Mouse (Mus musculus): Measurements from ENCODE around the gene 6430531B16Rik.

DNA sequence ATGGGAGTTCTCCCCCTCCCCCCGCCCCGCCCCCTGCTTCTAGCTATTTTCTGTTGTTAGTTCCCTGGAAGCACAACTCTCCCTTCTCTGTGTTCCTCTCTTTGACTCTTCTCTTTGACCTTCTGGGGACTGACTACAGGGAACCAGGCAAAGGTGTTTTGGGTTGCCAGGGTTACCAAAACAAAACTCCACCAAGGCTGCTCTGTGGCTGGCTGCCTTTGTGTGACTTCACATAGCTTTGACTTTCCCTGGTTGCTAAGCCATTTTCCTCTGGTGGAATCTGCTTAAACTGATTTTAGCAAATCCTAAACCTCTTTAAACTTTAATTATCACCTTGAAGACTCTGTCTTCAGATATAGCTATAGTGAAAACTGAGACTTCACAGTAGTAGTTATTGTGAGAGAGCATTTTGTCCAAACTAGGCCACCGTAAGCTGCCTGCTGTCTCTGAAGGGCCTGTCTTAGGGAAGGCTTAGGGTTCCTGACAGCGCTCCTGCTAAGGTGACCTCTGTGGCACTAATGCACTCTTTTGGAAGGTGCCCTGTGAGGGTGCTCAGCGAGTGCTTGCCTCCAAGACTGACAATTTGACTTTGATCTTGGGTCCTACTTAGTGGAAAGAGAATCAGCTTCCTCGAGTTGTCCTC lies 26.4 kb downstream of the 6430531B16Rik start:
- no peak for TF ChIP-seq CTCF (conservative IDR thresholded peaks at IDR 0.05; ENCODE audit: low read length)
- TF ChIP-seq POU5F1 (IDR thresholded peaks at IDR 0.05; ENCODE audit: borderline replicate concordance, low read length), result no peak
- TF ChIP-seq NANOG (IDR thresholded peaks at IDR 0.05; ENCODE audit: borderline replicate concordance, low read length), result no peak
